In genomic region chr15:43772718-43773117, GRCm38 (mm10) we compare ENCODE assay signal across 8 mouse cellular contexts.
DNase-seq lines count a peak whose midpoint lies in the region; ATAC-seq and TF ChIP-seq lines count a peak whose summit lies in the region.

No protein-coding gene starts in this region.

- no peaks in the 10 kb centered on the region for H3K9me3 ChIP-seq in kidney, postnatal 0 days (replicated peaks; ENCODE audit: low read length)
- no peaks in the 10 kb centered on the region for H3K9me3 ChIP-seq in G1E (replicated peaks)

- H3K4me2 ChIP-seq in kidney, postnatal 0 days (ENCODE audit: low read length): no peak overlapping the region

- no peak overlapping the region for H3K27ac ChIP-seq in kidney, postnatal 0 days
- no peak overlapping the region for H3K27ac ChIP-seq in left cerebral cortex, adult 2 months

- H3K27me3 ChIP-seq in kidney, postnatal 0 days (ENCODE audit: insufficient read depth, low read length): no peaks in the 10 kb centered on the region
- no peaks in the 10 kb centered on the region for H3K27me3 ChIP-seq in G1E (ENCODE audit: insufficient read depth, low read length)

- intact Hi-C loops in left cerebral cortex, adult 2 months (cut with DNase I): loop anchor here (10.0 kb wide), 2 partner anchors 182 to 212 kb away; no protein-coding TSS in a partner anchor

- no peak for TF ChIP-seq POLR2A in brain, embryonic 14.5 days (IDR thresholded peaks at IDR 0.05; ENCODE audit: borderline replicate concordance, extremely low read depth, insufficient read depth, insufficient read length, poor library complexity, severe bottlenecking)

- peak; percentile 73 for TF ChIP-seq CTCF in kidney, postnatal 0 days (IDR thresholded peaks at IDR 0.05; ENCODE audit: low read depth)
- TF ChIP-seq CTCF in G1E (IDR thresholded peaks at IDR 0.05; ENCODE audit: low read depth, low read length): peak; percentile 16; the same call in 1 of the 2 replicates
- TF ChIP-seq CTCF in brain, embryonic 14.5 days (IDR thresholded peaks at IDR 0.05; ENCODE audit: borderline replicate concordance, extremely low read depth, insufficient read depth, insufficient read length): peak; percentile 52; the same call in 1 of the 2 replicates
- TF ChIP-seq CTCF in left cerebral cortex, adult 2 months (IDR thresholded peaks at IDR 0.05): peak; percentile 77

- peak; percentile 46 for DNase-seq in kidney, postnatal 0 days (ENCODE audit: low spot score)
- no peak for DNase-seq in kidney, adult 8-10 months
- DNase-seq in G1E (ENCODE audit: low spot score): no peak
- DNase-seq in brain, embryonic 14.5 days (ENCODE audit: low read depth): peak; percentile 60
- no peak for DNase-seq in left cerebral cortex, adult 2 months (ENCODE audit: extremely low spot score in 1 of 2, low spot score in 2 of 2)
- DNase-seq in thymus, postnatal 4 days: no peak
- DNase-seq in adrenal gland, adult 18-20 months (ENCODE audit: low spot score in 2 of 2): no peak
- no peak for DNase-seq in urinary bladder, adult 2 months (ENCODE audit: low spot score)

- no peaks in the 10 kb centered on the region for H3K36me3 ChIP-seq in kidney, postnatal 0 days (ENCODE audit: insufficient read depth, low read length)
- H3K36me3 ChIP-seq in G1E (replicated peaks): no peaks in the 10 kb centered on the region

- H3K4me1 ChIP-seq in kidney, postnatal 0 days (replicated peaks; ENCODE audit: insufficient read depth, low read length): no peaks in the 10 kb centered on the region
- H3K4me1 ChIP-seq in G1E (ENCODE audit: insufficient read depth, low read depth, low read length): no peaks in the 10 kb centered on the region

- 32% methylated on average over 3 of the region's 3 CpGs for WGBS in kidney, postnatal 0 days

- no peak overlapping the region for H3K4me3 ChIP-seq in kidney, postnatal 0 days (replicated peaks; ENCODE audit: low read depth, low read length)
- no peak overlapping the region for H3K4me3 ChIP-seq in G1E (ENCODE audit: low read depth, low read length)
- H3K4me3 ChIP-seq in left cerebral cortex, adult 2 months: no peak overlapping the region

- ATAC-seq in kidney, postnatal 0 days (replicated peaks; ENCODE audit: low FRiP score, low read depth): no peak
- no peak for ATAC-seq in G1E (ENCODE audit: extremely low read depth, insufficient number of reproducible peaks, low FRiP score, poor library complexity, severe bottlenecking)

- H3K9ac ChIP-seq in kidney, postnatal 0 days (ENCODE audit: low read depth, low read length): no peak overlapping the region

Comparison
In these comparisons a context has a peak if more than half of its experiments do, and no peak if none do; other contexts are left out.
1. DNase-seq: peak in kidney, postnatal 0 days (single experiment) and brain, embryonic 14.5 days (single experiment); none in kidney, adult 8-10 months (0 of 2), G1E (single experiment), left cerebral cortex, adult 2 months (0 of 2), thymus, postnatal 4 days (single experiment), adrenal gland, adult 18-20 months (0 of 2) and urinary bladder, adult 2 months (single experiment).
2. CTCF ChIP-seq: peak in every context shown above with its lines; median percentile 77 in left cerebral cortex, adult 2 months; 73 in kidney, postnatal 0 days; 52 in brain, embryonic 14.5 days; 16 in G1E.